Mouse (Mus musculus) megakaryocyte progenitor cell, adult 5-6 weeks (primary cell): Measurements from ENCODE around the gene Pfn4. TPM values are rescaled to one million over a fixed set of nuclear protein-coding genes. Genes with fewer than 3 reads are reported as not detected.
"Not testable (repeated sequence)": the region's sequence is repeated elsewhere in the genome, so short reads cannot be mapped to it uniquely, and the experiment has no call there.

ENCODE experiments used
- ATAC-seq: replicated peaks from 2 replicates; pipeline ENCODE4 v1.8.0; 2016; ENCODE audit warnings: mild to moderate bottlenecking, moderate TSS enrichment, inconsistent platforms; ENCODE audit not compliant: poor library complexity
- total RNA-seq, 2 experiments: library from RNA; stranded (forward) in 1 of 2; stranded (reverse) in 1 of 2; fragments of 157-497, 149-512 nt in 1 of 2; fragments of 200-1000 nt in 1 of 2; gene quantifications; 2 replicates each; pipeline versions ENCODE4 v1.2.3 to v1.2.4; 2015 to 2017

Gene Pfn4
- total RNA-seq (2015), result 0.54 and 2.7 TPM in 2 replicates
- total RNA-seq (2017), result not detected in 2 replicates

GRCm38 (mm10) chr12:4768492-4769332, at the start of gene Pfn4, which contains the start of gene Fam228b:
Pfn4 (plus strand) TSS chr12:4769022.
Fam228b (minus strand) TSS chr12:4769267.
- ATAC-seq, result peak; percentile 97

GRCm38 (mm10) chr12:4719066-4719761, 49.6 kb upstream of the Pfn4 start:
- 0 out of 2 replicates have a peak, but pooled peaks have one; percentile 12 for ATAC-seq

GRCm38 (mm10) chr12:4719762-4720754, 48.8 kb upstream of the Pfn4 start:
- ATAC-seq, result 0 out of 2 replicates have a peak, but pooled peaks have one; percentile 19

- ATAC-seq, result peak; percentile 64
Observed at GRCm38 (mm10) chr12:4729165-4729564, 39.7 kb upstream of the Pfn4 start.

GRCm38 (mm10) chr12:4731629-4732028, 37.2 kb upstream of the Pfn4 start:
- no peak for ATAC-seq

GRCm38 (mm10) chr12:4732332-4732731, 36.5 kb upstream of the Pfn4 start:
- no peak for ATAC-seq

- ATAC-seq, result no peak
Observed at GRCm38 (mm10) chr12:4738031-4738576, 30.7 kb upstream of the Pfn4 start, which contains the start of gene Fam228a. Fam228a (minus strand) TSS chr12:4738430.

- ATAC-seq, result no peak
Observed at GRCm38 (mm10) chr12:4740823-4741222, 28.0 kb upstream of the Pfn4 start.

- 0 out of 2 replicates have a peak, but pooled peaks have one; percentile 46 for ATAC-seq
Observed at GRCm38 (mm10) chr12:4742183-4742582, 26.6 kb upstream of the Pfn4 start.

- ATAC-seq, result no peak
Observed at GRCm38 (mm10) chr12:4744486-4744885, 24.3 kb upstream of the Pfn4 start.

- ATAC-seq, result not testable (repeated sequence)
Observed at GRCm38 (mm10) chr12:4754451-4754850, 14.4 kb upstream of the Pfn4 start.

GRCm38 (mm10) chr12:4757060-4757459, 11.8 kb upstream of the Pfn4 start:
- ATAC-seq, result no peak

- peak; percentile 21; the same call in 1 of the 2 replicates for ATAC-seq
Observed at GRCm38 (mm10) chr12:4769333-4769723, 506 bp downstream of the Pfn4 start.

- peak; percentile 98 for ATAC-seq
Observed at GRCm38 (mm10) chr12:4774895-4775587, 6.2 kb downstream of the Pfn4 start.

GRCm38 (mm10) chr12:4775588-4775949, 6.7 kb downstream of the Pfn4 start:
- ATAC-seq, result peak; percentile 43

GRCm38 (mm10) chr12:4777734-4778133, 8.9 kb downstream of the Pfn4 start:
- no peak for ATAC-seq

- no peak for ATAC-seq
Observed at GRCm38 (mm10) chr12:4780245-4780644, 11.4 kb downstream of the Pfn4 start.

GRCm38 (mm10) chr12:4781270-4781669, 12.4 kb downstream of the Pfn4 start:
- peak; percentile 88 for ATAC-seq

GRCm38 (mm10) chr12:4781725-4782404, 13.0 kb downstream of the Pfn4 start:
- not testable (repeated sequence) for ATAC-seq
